Mouse (Mus musculus) hindlimb bud, embryonic 11.5 days (tissue): ENCODE measurements around the gene Kcnj8.

Experiments used
- DNase-seq: peaks from one replicate; pipeline ENCODE4 v3.0.0-alpha.2; 2012; ENCODE audit warnings: low read depth, low spot score; ENCODE audit errors: extremely low spot score

Kcnj8 gene

GRCm38 (mm10) chr6:142571055-142571618 is at the start of gene Kcnj8:
Kcnj8 (minus strand) TSS chr6:142571614.
- no peak for DNase-seq

GRCm38 (mm10) chr6:142616659-142617058 is 45.2 kb upstream of the Kcnj8 start:
- DNase-seq, result no peak

- no peak for DNase-seq
Measured at GRCm38 (mm10) chr6:142614324-142614723, 42.9 kb upstream of the Kcnj8 start.

- no peak for DNase-seq
Measured at GRCm38 (mm10) chr6:142612366-142612765, 41.0 kb upstream of the Kcnj8 start.

GRCm38 (mm10) chr6:142609401-142610373 is 38.3 kb upstream of the Kcnj8 start:
- DNase-seq, result no peak

GRCm38 (mm10) chr6:142607080-142607479 is 35.7 kb upstream of the Kcnj8 start:
- DNase-seq, result no peak

- no peak for DNase-seq
Measured at GRCm38 (mm10) chr6:142602772-142603171, 31.4 kb upstream of the Kcnj8 start.

GRCm38 (mm10) chr6:142578831-142579230 is 7.4 kb upstream of the Kcnj8 start:
- DNase-seq, result no peak

- DNase-seq, result no peak
Measured at GRCm38 (mm10) chr6:142577801-142578200, 6.4 kb upstream of the Kcnj8 start.

- no peak for DNase-seq
Measured at GRCm38 (mm10) chr6:142572876-142573275, 1.5 kb upstream of the Kcnj8 start.

- DNase-seq, result no peak
Measured at GRCm38 (mm10) chr6:142571629-142572360, 381 bp upstream of the Kcnj8 start.

GRCm38 (mm10) chr6:142570046-142570770 is 1.2 kb downstream of the Kcnj8 start:
- DNase-seq, result no peak

- DNase-seq, result no peak
Measured at GRCm38 (mm10) chr6:142568713-142569357, 2.6 kb downstream of the Kcnj8 start.

- no peak for DNase-seq
Measured at GRCm38 (mm10) chr6:142567452-142567851, 4.0 kb downstream of the Kcnj8 start.

GRCm38 (mm10) chr6:142564746-142565145 is 6.7 kb downstream of the Kcnj8 start:
- no peak for DNase-seq

- DNase-seq, result no peak
Measured at GRCm38 (mm10) chr6:142561151-142561550, 10.3 kb downstream of the Kcnj8 start.

GRCm38 (mm10) chr6:142558772-142559679 is 12.4 kb downstream of the Kcnj8 start:
- no peak for DNase-seq

GRCm38 (mm10) chr6:142558076-142558475 is 13.3 kb downstream of the Kcnj8 start:
- no peak for DNase-seq

- DNase-seq, result no peak
Measured at GRCm38 (mm10) chr6:142555988-142556387, 15.4 kb downstream of the Kcnj8 start.
